Mouse (Mus musculus) small intestine, adult 2 months (tissue): ENCODE measurements around the gene Gng7. TPM values are rescaled to one million over a fixed set of nuclear protein-coding genes. Genes with fewer than 3 reads are reported as not detected.

ENCODE experiments used
- H3K27ac ChIP-seq: fragments of 200-500 bp; 2 replicates; pipeline ENCODE4 v1.5.1; 2012; ENCODE audit warnings: low read depth, low read length, control low read depth, inconsistent platforms; ENCODE audit not compliant: insufficient read depth
- H3K27me3 ChIP-seq: fragments of 200-500 bp; 2 replicates; pipeline ENCODE4 v1.6.1; 2012; ENCODE audit warnings: mild to moderate bottlenecking, moderate library complexity, low read length, inconsistent platforms; ENCODE audit not compliant: control insufficient read depth, insufficient read depth
- H3K36me3 ChIP-seq: fragments of 200-500 bp; 2 replicates; pipeline ENCODE4 v1.6.1; 2012; ENCODE audit warnings: mild to moderate bottlenecking, low read length, control low read depth, inconsistent platforms; ENCODE audit not compliant: control insufficient read depth, insufficient read depth
- H3K4me1 ChIP-seq: fragments of 200-500 bp; 2 replicates; pipeline ENCODE4 v1.6.1; 2012; ENCODE audit warnings: low read length, inconsistent platforms, mixed read lengths; ENCODE audit not compliant: control insufficient read depth, insufficient read depth, insufficient read length
- H3K4me3 ChIP-seq: fragments of 200-500 bp; 2 replicates; pipeline ENCODE4 v1.5.1; 2012; ENCODE audit warnings: low read depth, mild to moderate bottlenecking, control low read depth, inconsistent platforms, low read length, moderate library complexity
- CTCF ChIP-seq: fragments of 200-500 bp; IDR thresholded peaks from 2 replicates; pipeline ENCODE4 v1.5.1; 2012; ENCODE audit warnings: low read depth, mild to moderate bottlenecking, control low read depth, inconsistent platforms, low read length, moderate library complexity, mixed read lengths; ENCODE audit not compliant: insufficient replicate concordance, insufficient read length; ENCODE audit errors: extremely low read depth
- POLR2A ChIP-seq: fragments of 200-500 bp; IDR thresholded peaks from 2 replicates; pipeline ENCODE4 v1.6.1; 2012; ENCODE audit warnings: low read depth, mild to moderate bottlenecking, control low read depth, inconsistent platforms, low read length, moderate library complexity
- WGBS: fragments of 180-500 bp; shearing (Covaris S2); methylation state at CpG from one replicate; pipeline ENCODE4 v1.1.7; 2018; 5-methylcytosine and 5-hydroxymethylcytosine counted together
- polyA plus RNA-seq: library from polyadenylated mRNA; depleted of rRNA; stranded (reverse); fragments of >200 nt; gene quantifications from 2 replicates; pipeline ENCODE4 v1.2.3, GENCODE M21; 2012

Gene Gng7
- polyA plus RNA-seq, 1 experiment, result 0.44 TPM

DNA sequence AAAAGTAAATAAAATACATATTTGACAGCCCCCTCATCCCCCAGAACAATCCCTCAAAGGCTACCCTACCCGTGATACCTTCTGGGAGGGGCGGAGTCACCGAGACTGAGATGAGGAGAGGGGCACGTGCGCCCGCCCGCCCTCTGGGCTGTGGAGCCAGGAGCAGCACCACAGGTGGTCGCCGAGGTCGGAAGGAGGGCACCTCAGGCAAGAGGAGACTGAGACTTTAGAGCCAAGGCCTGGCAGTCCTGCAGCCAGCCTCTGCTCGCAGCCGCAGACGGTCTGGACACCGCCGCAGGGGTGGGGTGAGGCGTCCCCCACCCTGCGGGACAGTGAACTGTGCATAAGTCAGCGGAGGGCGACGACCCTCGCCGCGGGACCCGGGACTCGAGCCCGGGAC, 83.0 kb downstream of the Gng7 start:
- 21% methylated on average over 26 of the region's 26 CpGs for WGBS
- peaks cover 37% of the 10 kb centered on the region for H3K4me1 ChIP-seq
- TF ChIP-seq CTCF, result no peak
- TF ChIP-seq POLR2A, result no peak
- no peaks in the 10 kb centered on the region for H3K36me3 ChIP-seq
- no peak overlapping the region for H3K27ac ChIP-seq
- peak overlapping the region; percentile 48 for H3K4me3 ChIP-seq
- no peaks in the 10 kb centered on the region for H3K27me3 ChIP-seq

DNA sequence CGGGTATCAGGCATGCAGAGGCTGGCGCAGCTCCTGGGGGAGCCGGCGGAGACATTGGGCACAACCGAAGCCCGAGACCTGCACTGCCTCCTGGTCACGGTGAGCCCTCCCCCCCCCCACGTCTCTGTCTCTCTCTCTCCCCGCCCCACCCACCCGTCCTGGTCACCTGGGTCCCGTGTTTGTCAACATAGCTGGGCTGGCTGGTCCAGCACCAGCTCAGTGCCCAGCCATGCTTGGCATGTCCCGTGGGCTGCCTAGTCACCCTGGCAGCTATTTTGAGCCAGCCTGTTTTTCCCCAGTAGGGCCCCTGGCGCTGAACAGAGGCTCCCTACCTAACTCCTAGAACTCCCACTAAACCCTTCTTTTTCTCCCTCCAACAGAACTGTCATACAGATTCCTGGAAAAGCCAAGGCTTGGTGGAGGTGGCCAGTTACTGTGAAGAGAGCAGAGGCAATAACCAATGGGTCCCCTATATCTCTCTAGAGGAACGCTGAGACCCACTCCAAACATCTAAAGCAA, 83.5 kb downstream of the Gng7 start:
- H3K27ac ChIP-seq, result no peak overlapping the region
- H3K27me3 ChIP-seq, result no peaks in the 10 kb centered on the region
- 13% methylated on average over 14 of the region's 14 CpGs for WGBS

DNA sequence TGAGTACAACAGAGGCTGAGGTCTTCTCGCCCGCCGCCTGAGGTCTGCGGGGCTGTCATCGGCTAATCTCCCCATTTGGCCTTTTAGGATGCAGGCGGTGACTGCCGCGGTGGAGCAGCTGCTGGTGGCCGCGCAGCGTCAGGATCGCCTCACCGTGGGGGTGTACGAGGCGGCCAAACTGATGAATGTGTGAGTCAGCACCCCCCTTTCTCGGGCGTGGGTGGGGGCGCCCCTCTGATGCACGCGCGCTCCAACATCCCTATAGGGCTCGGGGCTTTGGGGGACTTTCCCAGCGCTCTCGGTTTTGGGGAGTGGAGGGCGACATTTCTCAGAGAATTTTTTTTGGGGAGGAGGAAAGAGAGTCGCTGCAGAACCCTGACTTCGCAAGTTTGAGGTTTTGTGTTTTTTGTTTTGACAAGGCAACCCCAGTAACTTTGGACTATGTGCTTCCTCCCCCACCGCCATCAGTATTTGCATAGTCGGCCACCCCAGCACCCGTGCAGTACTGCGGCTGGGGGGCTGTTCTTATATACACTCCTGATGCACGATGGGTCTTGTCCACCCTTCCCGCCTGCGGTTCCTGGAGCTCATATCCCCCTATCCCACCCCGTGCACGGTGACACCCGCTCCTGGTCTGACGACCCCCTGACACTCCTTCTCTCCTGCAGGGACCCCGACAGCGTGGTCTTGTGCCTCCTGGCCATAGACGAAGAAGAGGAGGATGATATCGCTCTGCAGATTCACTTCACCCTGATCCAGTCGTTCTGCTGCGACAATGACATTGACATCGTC, 84.2 kb downstream of the Gng7 start:
- 3% methylated on average over 45 of the region's 45 CpGs for WGBS

More for the DNA sequence above, 83.5 kb downstream of the Gng7 start:
- Histone ChIP-seq H3K4me3 (peak overlapping the region; percentile 82), H3K36me3 (no peaks in the 10 kb centered on the region), H3K4me1 (peaks cover 32% of the 10 kb centered on the region)
- TF ChIP-seq CTCF (no peak), POLR2A (no peak)

GRCm38 (mm10) chr10:80929299-80930226, 85.2 kb downstream of the Gng7 start, which contains the start of gene Gadd45b:
TSS of gene Gadd45b (plus strand) at chr10:80930073.
- H3K27me3 ChIP-seq, result no peaks in the 10 kb centered on the region
- peak within 1 kb of the TSS; percentile 87 for H3K27ac ChIP-seq
- under 1% methylated on average over 56 of the region's 56 CpGs for WGBS
- peaks cover 30% of the 10 kb centered on the region for H3K4me1 ChIP-seq
- 0 out of 2 replicates have a peak, but pooled peaks have one; percentile 8 for TF ChIP-seq CTCF
- TF ChIP-seq POLR2A, result peak; percentile 99
- H3K4me3 ChIP-seq, result peak within 1 kb of the TSS; percentile 82
- no peaks in the 10 kb centered on the region for H3K36me3 ChIP-seq

More for the DNA sequence above, 84.2 kb downstream of the Gng7 start:
- Histone ChIP-seq H3K4me3 (peak overlapping the region; percentile 82), H3K27me3 (no peaks in the 10 kb centered on the region), H3K4me1 (peaks cover 30% of the 10 kb centered on the region), H3K27ac (peak overlapping the region; percentile 72), H3K36me3 (no peaks in the 10 kb centered on the region)
- TF ChIP-seq CTCF (no peak), POLR2A (no peak)

DNA sequence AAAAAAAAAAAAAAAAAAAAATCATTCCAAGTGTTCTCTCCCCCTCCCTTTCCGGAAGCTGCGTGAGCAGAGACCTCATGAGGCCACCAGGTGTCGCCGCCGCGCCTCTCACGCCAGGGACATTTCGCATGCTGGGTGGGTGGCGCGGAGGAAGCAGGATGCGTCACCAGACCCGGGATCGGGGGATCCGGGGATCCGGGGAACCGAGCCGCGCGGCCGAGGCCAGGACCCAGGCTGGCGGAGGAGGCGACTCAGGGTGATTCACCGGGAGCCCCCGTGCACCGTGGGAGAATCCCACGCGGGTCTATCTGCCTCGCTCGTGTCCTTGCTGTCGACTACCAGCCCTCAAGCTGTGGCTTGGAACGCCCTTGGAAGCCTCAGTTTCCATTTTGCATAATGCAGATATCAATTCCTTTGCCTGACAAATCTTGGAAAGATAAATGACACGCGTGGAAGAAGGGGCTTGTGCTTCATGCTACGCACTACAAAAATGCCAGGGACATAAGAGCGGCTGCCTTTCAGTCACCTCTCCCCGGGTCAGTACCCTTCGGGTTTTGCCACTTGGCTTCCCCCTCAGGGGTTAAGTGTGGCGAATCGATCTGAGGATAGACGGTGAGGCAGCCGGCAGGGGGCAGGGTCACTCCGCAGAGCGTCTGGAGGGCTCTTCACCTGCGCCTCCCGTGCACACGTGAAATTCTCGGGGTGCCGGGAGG, 86.0 kb downstream of the Gng7 start:
- Histone ChIP-seq H3K36me3 (no peaks in the 10 kb centered on the region), H3K4me1 (peaks cover 25% of the 10 kb centered on the region), H3K27ac (peak overlapping the region; percentile 87), H3K27me3 (no peaks in the 10 kb centered on the region), H3K4me3 (peak overlapping the region; percentile 72)
- WGBS, result under 1% methylated on average over 48 of the region's 48 CpGs
- peak; percentile 79 for TF ChIP-seq CTCF
- TF ChIP-seq POLR2A, result no peak; the same call in 1 of the 2 replicates

DNA sequence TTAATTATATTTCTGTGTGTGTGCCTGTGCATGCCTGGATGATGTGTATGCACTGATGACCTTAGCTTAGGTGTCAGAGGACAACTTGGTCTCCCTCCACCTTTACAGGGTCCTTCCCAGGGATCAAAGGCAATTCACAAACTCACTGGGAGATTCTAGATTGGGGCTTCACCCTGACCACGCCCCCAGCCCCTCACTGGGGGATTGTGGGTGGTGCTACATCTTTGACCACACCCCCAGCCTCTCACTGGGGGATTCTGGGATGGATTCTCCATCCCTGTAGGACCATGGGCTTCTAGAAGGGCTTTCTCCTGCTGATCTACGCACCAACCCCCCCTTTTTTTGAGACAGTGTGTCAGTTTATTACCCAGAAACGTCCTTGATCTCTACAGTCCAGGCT, 89.3 kb downstream of the Gng7 start:
- Histone ChIP-seq H3K4me3 (no peak overlapping the region), H3K36me3 (no peaks in the 10 kb centered on the region), H3K27me3 (no peaks in the 10 kb centered on the region), H3K27ac (no peak overlapping the region), H3K4me1 (peaks cover 3% of the 10 kb centered on the region)
- no peak for TF ChIP-seq CTCF
- TF ChIP-seq POLR2A, result no peak
- 42% methylated on average over 3 of the region's 3 CpGs for WGBS
